Mouse (Mus musculus): ENCODE results near the gene Fus. TPM values are rescaled to one million over a fixed set of nuclear protein-coding genes. Genes with fewer than 3 reads are reported as not detected.
"Not testable (repeated sequence)": the region's sequence is repeated elsewhere in the genome, so short reads cannot be mapped to it uniquely, and the experiment has no call there.

The Fus gene
- polyA plus RNA-seq, 1 experiment from 2014 or later, result 57.9 TPM

- peak overlapping the region; percentile 52 for H3K4me2 ChIP-seq
- peak overlapping the region; percentile 81 for H3K27ac ChIP-seq (ENCODE audit: low read depth)
- peak overlapping the region; percentile 27; the same call in 1 of the 2 replicates for H3K9ac ChIP-seq
- H3K36me3 ChIP-seq (ENCODE audit: insufficient read depth), result no peaks in the 10 kb centered on the region
- no peaks in the 10 kb centered on the region for H3K9me3 ChIP-seq (ENCODE audit: low read depth, low read length)
- H3K27me3 ChIP-seq (ENCODE audit: insufficient read depth, low read length), result 0 out of 2 replicates have a peak, but pooled peaks cover 7% of the 10 kb centered on the region
- H3K4me1 ChIP-seq (ENCODE audit: insufficient read depth), result 0 out of 2 replicates have a peak, but pooled peaks cover 4% of the 10 kb centered on the region
- H3K4me3 ChIP-seq (ENCODE audit: low read depth, low read length), result peak overlapping the region; percentile 9; the same call in 1 of the 2 replicates
- TF ChIP-seq CTCF (IDR thresholded peaks at IDR 0.05; ENCODE audit: low read depth), result no peak
- peak; percentile 68 for ATAC-seq (ENCODE audit: insufficient read depth)
- peak; percentile 67 for DNase-seq
- WGBS, result 18% methylated on average over 35 of the region's 35 CpGs
Observed at GRCm38 (mm10) chr7:128004487-128005362, 37.5 kb downstream of the Fus start.

GRCm38 (mm10) chr7:128006193-128006592 is 38.9 kb downstream of the Fus start:
- Histone ChIP-seq H3K27ac (ENCODE audit: low read depth) (no peak overlapping the region), H3K36me3 (ENCODE audit: insufficient read depth) (no peaks in the 10 kb centered on the region), H3K9ac (no peak overlapping the region), H3K4me2 (no peak overlapping the region), H3K4me3 (ENCODE audit: low read depth, low read length) (no peak overlapping the region), H3K9me3 (ENCODE audit: low read depth, low read length) (no peaks in the 10 kb centered on the region), H3K27me3 (ENCODE audit: insufficient read depth, low read length) (0 out of 2 replicates have a peak, but pooled peaks cover 10% of the 10 kb centered on the region), H3K4me1 (ENCODE audit: insufficient read depth) (no peaks in the 10 kb centered on the region)
- no peak for DNase-seq
- 63% methylated on average over 7 of the region's 7 CpGs for WGBS
- ATAC-seq (ENCODE audit: insufficient read depth), result no peak
- no peak for TF ChIP-seq CTCF (IDR thresholded peaks at IDR 0.05; ENCODE audit: low read depth)

- WGBS, result 35% methylated on average over 39 of the region's 40 CpGs
- no peak for TF ChIP-seq CTCF (IDR thresholded peaks at IDR 0.05; ENCODE audit: low read depth)
- Histone ChIP-seq H3K4me3 (ENCODE audit: low read depth, low read length) (peak overlapping the region; percentile 8; the same call in 1 of the 2 replicates), H3K4me1 (ENCODE audit: insufficient read depth) (no peaks in the 10 kb centered on the region), H3K9me3 (ENCODE audit: low read depth, low read length) (no peaks in the 10 kb centered on the region), H3K4me2 (peak overlapping the region; percentile 36; the same call in 1 of the 2 replicates), H3K36me3 (ENCODE audit: insufficient read depth) (no peaks in the 10 kb centered on the region), H3K27ac (ENCODE audit: low read depth) (no peak overlapping the region), H3K9ac (peak overlapping the region; percentile 15; the same call in 1 of the 2 replicates), H3K27me3 (ENCODE audit: insufficient read depth, low read length) (0 out of 2 replicates have a peak, but pooled peaks cover 4% of the 10 kb centered on the region)
- ATAC-seq (ENCODE audit: insufficient read depth) (0 out of 2 replicates have a peak, but pooled peaks have one; percentile 20), DNase-seq (no peak)
Observed at GRCm38 (mm10) chr7:128009715-128010340, 42.6 kb downstream of the Fus start.

- no peak overlapping the region for H3K27ac ChIP-seq (ENCODE audit: low read depth)
- 76% methylated on average over 13 of the region's 13 CpGs for WGBS
- no peak for ATAC-seq (ENCODE audit: insufficient read depth)
- no peak for DNase-seq
- no peak overlapping the region for H3K4me2 ChIP-seq
- TF ChIP-seq CTCF (IDR thresholded peaks at IDR 0.05; ENCODE audit: low read depth), result no peak
- H3K4me1 ChIP-seq (ENCODE audit: insufficient read depth), result no peaks in the 10 kb centered on the region
- no peak overlapping the region for H3K9ac ChIP-seq
- no peaks in the 10 kb centered on the region for H3K9me3 ChIP-seq (ENCODE audit: low read depth, low read length)
- H3K4me3 ChIP-seq (ENCODE audit: low read depth, low read length), result no peak overlapping the region
- 0 out of 2 replicates have a peak, but pooled peaks cover 3% of the 10 kb centered on the region for H3K27me3 ChIP-seq (ENCODE audit: insufficient read depth, low read length)
- H3K36me3 ChIP-seq (ENCODE audit: insufficient read depth), result no peaks in the 10 kb centered on the region
Observed at GRCm38 (mm10) chr7:128012136-128012780, 45.0 kb downstream of the Fus start.

DNA sequence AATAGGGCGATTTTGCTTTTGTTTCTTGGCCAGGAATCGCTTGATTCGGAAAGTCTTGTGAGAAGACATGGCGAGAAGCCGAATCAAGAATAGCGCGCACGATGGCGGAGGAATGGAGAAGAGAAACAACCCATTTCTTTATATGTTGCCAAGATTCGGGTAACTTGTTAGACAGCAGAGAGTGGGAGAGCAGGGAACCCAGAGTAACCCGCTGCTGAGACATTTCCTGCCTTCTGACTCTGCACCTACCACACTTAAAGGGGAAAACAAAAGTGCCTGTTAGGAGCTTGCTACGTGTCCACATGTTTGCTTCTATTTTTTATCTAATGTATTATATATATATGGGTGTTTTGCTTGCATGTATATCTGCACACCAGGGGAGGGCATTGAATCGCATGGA is 45.9 kb downstream of the Fus start:
- no peak for ATAC-seq (ENCODE audit: insufficient read depth)
- WGBS, result 89% methylated on average over 13 of the region's 13 CpGs

DNA sequence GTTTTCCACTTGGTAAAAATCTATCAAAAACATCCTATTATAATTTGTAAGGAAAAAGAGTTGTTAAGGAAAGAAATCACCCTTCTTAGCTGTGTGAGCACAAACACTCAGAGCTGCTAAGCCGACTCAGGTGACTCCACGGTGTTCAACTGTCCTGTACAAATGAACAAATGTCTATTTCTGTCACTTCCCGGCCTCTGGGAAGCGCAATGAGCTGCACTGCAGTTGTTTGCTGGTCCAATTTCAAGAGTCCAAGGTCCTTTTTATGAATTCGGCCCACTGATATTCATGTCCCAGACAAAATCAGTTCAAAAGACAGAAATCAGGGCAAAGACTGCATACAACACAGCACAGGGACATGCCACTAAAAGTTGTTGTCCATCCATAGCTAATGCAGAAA is 48.9 kb downstream of the Fus start:
- H3K36me3 ChIP-seq (ENCODE audit: insufficient read depth); DNase-seq; H3K9me3 ChIP-seq (ENCODE audit: low read depth, low read length); H3K4me3 ChIP-seq (ENCODE audit: low read depth, low read length); H3K9ac ChIP-seq; ATAC-seq (ENCODE audit: insufficient read depth); H3K4me1 ChIP-seq (ENCODE audit: insufficient read depth); H3K27me3 ChIP-seq (ENCODE audit: insufficient read depth, low read length); H3K4me2 ChIP-seq: not testable (repeated sequence)
- H3K27ac ChIP-seq (ENCODE audit: low read depth), result peak overlapping the region; percentile 69; the same call in 1 of the 2 replicates
- WGBS, result 44% methylated on average over 5 of the region's 5 CpGs

More for the DNA sequence above, 45.9 kb downstream of the Fus start:
- DNase-seq, result no peak
- no peaks in the 10 kb centered on the region for H3K4me1 ChIP-seq (ENCODE audit: insufficient read depth)
- H3K4me2 ChIP-seq, result no peak overlapping the region
- no peaks in the 10 kb centered on the region for H3K36me3 ChIP-seq (ENCODE audit: insufficient read depth)
- H3K27ac ChIP-seq (ENCODE audit: low read depth), result no peak overlapping the region
- no peaks in the 10 kb centered on the region for H3K9me3 ChIP-seq (ENCODE audit: low read depth, low read length)
- no peak overlapping the region for H3K9ac ChIP-seq
- H3K27me3 ChIP-seq (ENCODE audit: insufficient read depth, low read length), result 0 out of 2 replicates have a peak, but pooled peaks cover 3% of the 10 kb centered on the region
- no peak for TF ChIP-seq CTCF (IDR thresholded peaks at IDR 0.05; ENCODE audit: low read depth)
- no peak overlapping the region for H3K4me3 ChIP-seq (ENCODE audit: low read depth, low read length)
